Mouse (Mus musculus): ENCODE results near the gene Zic4. TPM values are rescaled to one million over a fixed set of nuclear protein-coding genes. Genes with fewer than 3 reads are reported as not detected.

The Zic4 gene
- polyA plus RNA-seq, 1 experiment from 2014 or later: not detected

GRCm38 (mm10) chr9:91356353-91356740, 5.9 kb upstream of the Zic4 start:
- no peak overlapping the region for H3K27ac ChIP-seq

GRCm38 (mm10) chr9:91357321-91357720, 4.9 kb upstream of the Zic4 start:
- no peak for DNase-seq (ENCODE audit: low spot score)
- H3K36me3 ChIP-seq (ENCODE audit: insufficient read depth, low read length): no peaks in the 10 kb centered on the region
- TF ChIP-seq CTCF (IDR thresholded peaks at IDR 0.05; ENCODE audit: low read depth): no peak
- no peak overlapping the region for H3K9ac ChIP-seq (ENCODE audit: low read depth, low read length)
- H3K9me3 ChIP-seq (replicated peaks; ENCODE audit: low read length): no peaks in the 10 kb centered on the region
- ATAC-seq (replicated peaks; ENCODE audit: low FRiP score, low read depth): no peak
- H3K4me1 ChIP-seq (replicated peaks; ENCODE audit: insufficient read depth, low read length): no peaks in the 10 kb centered on the region
- no peak overlapping the region for H3K4me2 ChIP-seq (ENCODE audit: low read length)
- no peak overlapping the region for H3K27ac ChIP-seq
- WGBS: 9% methylated on average over 3 of the region's 3 CpGs
- peaks cover 79% of the 10 kb centered on the region for H3K27me3 ChIP-seq (ENCODE audit: insufficient read depth, low read length)
- no peak overlapping the region for H3K4me3 ChIP-seq (replicated peaks; ENCODE audit: low read depth, low read length)

More at GRCm38 (mm10) chr9:91356353-91356740, 5.9 kb upstream of the Zic4 start:
- Histone ChIP-seq H3K4me3 (replicated peaks; ENCODE audit: low read depth, low read length) (no peak overlapping the region), H3K9me3 (replicated peaks; ENCODE audit: low read length) (no peaks in the 10 kb centered on the region), H3K4me2 (ENCODE audit: low read length) (no peak overlapping the region), H3K4me1 (replicated peaks; ENCODE audit: insufficient read depth, low read length) (no peaks in the 10 kb centered on the region), H3K36me3 (ENCODE audit: insufficient read depth, low read length) (no peaks in the 10 kb centered on the region), H3K27me3 (ENCODE audit: insufficient read depth, low read length) (peaks cover 81% of the 10 kb centered on the region), H3K9ac (ENCODE audit: low read depth, low read length) (no peak overlapping the region)
- no peak for TF ChIP-seq CTCF (IDR thresholded peaks at IDR 0.05; ENCODE audit: low read depth)
- DNase-seq (ENCODE audit: low spot score): no peak
- no peak for ATAC-seq (replicated peaks; ENCODE audit: low FRiP score, low read depth)
- WGBS: 11% methylated on average over 4 of the region's 4 CpGs

- ATAC-seq (replicated peaks; ENCODE audit: low FRiP score, low read depth): no peak
These were observed 3.1 kb upstream of the Zic4 start for GRCm38 (mm10) chr9:91358851-91359687.

GRCm38 (mm10) chr9:91360151-91361032, 1.8 kb upstream of the Zic4 start:
- no peak overlapping the region for H3K4me2 ChIP-seq (ENCODE audit: low read length)
- no peaks in the 10 kb centered on the region for H3K9me3 ChIP-seq (replicated peaks; ENCODE audit: low read length)
- no peaks in the 10 kb centered on the region for H3K36me3 ChIP-seq (ENCODE audit: insufficient read depth, low read length)
- no peak for DNase-seq (ENCODE audit: low spot score)
- no peak for ATAC-seq (replicated peaks; ENCODE audit: low FRiP score, low read depth)
- peaks cover 84% of the 10 kb centered on the region for H3K27me3 ChIP-seq (ENCODE audit: insufficient read depth, low read length)
- TF ChIP-seq CTCF (IDR thresholded peaks at IDR 0.05; ENCODE audit: low read depth): no peak
- H3K4me3 ChIP-seq (replicated peaks; ENCODE audit: low read depth, low read length): no peak overlapping the region
- H3K27ac ChIP-seq: no peak overlapping the region
- H3K4me1 ChIP-seq (replicated peaks; ENCODE audit: insufficient read depth, low read length): peaks cover 5% of the 10 kb centered on the region; the same call in 1 of the 2 replicates
- WGBS: 4% methylated on average over 21 of the region's 21 CpGs
- H3K9ac ChIP-seq (ENCODE audit: low read depth, low read length): no peak overlapping the region

More at GRCm38 (mm10) chr9:91358851-91359687, 3.1 kb upstream of the Zic4 start:
- WGBS: 8% methylated on average over 10 of the region's 10 CpGs
- Histone ChIP-seq H3K4me3 (replicated peaks; ENCODE audit: low read depth, low read length) (no peak overlapping the region), H3K4me1 (replicated peaks; ENCODE audit: insufficient read depth, low read length) (no peaks in the 10 kb centered on the region), H3K4me2 (ENCODE audit: low read length) (no peak overlapping the region), H3K9ac (ENCODE audit: low read depth, low read length) (no peak overlapping the region), H3K27ac (no peak overlapping the region), H3K27me3 (ENCODE audit: insufficient read depth, low read length) (peaks cover 82% of the 10 kb centered on the region), H3K9me3 (replicated peaks; ENCODE audit: low read length) (no peaks in the 10 kb centered on the region), H3K36me3 (ENCODE audit: insufficient read depth, low read length) (no peaks in the 10 kb centered on the region)
- TF ChIP-seq CTCF (IDR thresholded peaks at IDR 0.05; ENCODE audit: low read depth): no peak
- DNase-seq (ENCODE audit: low spot score): no peak

- DNase-seq (ENCODE audit: low spot score): no peak
- no peak overlapping the region for H3K9ac ChIP-seq (ENCODE audit: low read depth, low read length)
- no peak for ATAC-seq (replicated peaks; ENCODE audit: low FRiP score, low read depth)
- WGBS: 2% methylated on average over 35 of the region's 35 CpGs
- no peak overlapping the region for H3K27ac ChIP-seq
- peak overlapping the region; percentile 49 for H3K4me2 ChIP-seq (ENCODE audit: low read length)
- H3K36me3 ChIP-seq (ENCODE audit: insufficient read depth, low read length): no peaks in the 10 kb centered on the region
- H3K27me3 ChIP-seq (ENCODE audit: insufficient read depth, low read length): peaks cover 80% of the 10 kb centered on the region
- H3K9me3 ChIP-seq (replicated peaks; ENCODE audit: low read length): no peaks in the 10 kb centered on the region
- H3K4me1 ChIP-seq (replicated peaks; ENCODE audit: insufficient read depth, low read length): peaks cover 5% of the 10 kb centered on the region; the same call in 1 of the 2 replicates
- H3K4me3 ChIP-seq (replicated peaks; ENCODE audit: low read depth, low read length): peak overlapping the region; percentile 25; the same call in 1 of the 2 replicates
- no peak for TF ChIP-seq CTCF (IDR thresholded peaks at IDR 0.05; ENCODE audit: low read depth)
These were observed 969 bp upstream of the Zic4 start for GRCm38 (mm10) chr9:91361033-91361855.
